Mouse (Mus musculus) left cerebral cortex, adult 9 months (tissue): ENCODE data around the gene Unc13c.
A peak's percentile ranks its signal among the peaks of the same experiment; 100 is the strongest.

Source experiments
- DNase-seq, 2 experiments: peaks; one replicate each; pipeline ENCODE4 v3.0.0; 2022; ENCODE audit warnings: low spot score in 2 of 2

Gene Unc13c

GRCm38 (mm10) chr9:73968641-73969121, at the start of gene Unc13c:
Unc13c (minus strand) TSS chr9:73968966.
- DNase-seq, result peak in 1 of 2 experiments; percentile 45

DNA sequence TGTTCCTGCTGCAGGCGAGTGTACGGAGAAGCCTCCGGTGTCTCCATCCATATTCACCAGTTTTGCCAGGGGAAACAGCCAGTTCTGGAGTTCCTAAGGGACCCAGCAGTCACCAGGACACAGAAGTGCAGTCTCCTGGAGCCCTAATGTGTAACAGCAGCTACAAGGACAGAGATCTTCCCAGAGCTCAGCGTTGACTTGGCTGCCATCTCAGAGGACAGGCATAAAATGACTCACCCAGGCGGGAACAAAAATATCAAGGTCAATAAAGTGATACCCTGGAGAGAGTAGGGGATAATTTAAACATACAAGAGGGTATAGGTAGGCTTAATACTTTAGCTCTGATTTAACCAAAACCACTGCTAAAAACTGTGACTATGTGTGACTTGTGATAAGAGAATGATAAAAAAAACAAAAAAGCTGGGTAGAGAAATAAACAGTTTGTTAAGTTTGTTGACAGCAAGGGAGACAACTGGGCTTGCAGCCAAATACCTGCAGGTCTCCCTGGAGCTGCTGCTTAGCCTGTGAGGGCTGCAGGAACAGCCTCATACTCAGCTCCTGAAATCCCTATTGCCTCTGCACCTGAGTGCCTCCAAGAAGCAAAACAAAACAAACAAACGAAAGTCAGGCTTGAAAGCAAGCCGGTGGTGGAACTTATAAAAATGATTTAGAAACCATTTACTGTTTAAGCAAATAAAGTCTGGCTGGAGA, 39.4 kb upstream of the Unc13c start:
- DNase-seq, result no peak

GRCm38 (mm10) chr9:74002388-74002990, 33.7 kb upstream of the Unc13c start:
- no peak for DNase-seq

DNA sequence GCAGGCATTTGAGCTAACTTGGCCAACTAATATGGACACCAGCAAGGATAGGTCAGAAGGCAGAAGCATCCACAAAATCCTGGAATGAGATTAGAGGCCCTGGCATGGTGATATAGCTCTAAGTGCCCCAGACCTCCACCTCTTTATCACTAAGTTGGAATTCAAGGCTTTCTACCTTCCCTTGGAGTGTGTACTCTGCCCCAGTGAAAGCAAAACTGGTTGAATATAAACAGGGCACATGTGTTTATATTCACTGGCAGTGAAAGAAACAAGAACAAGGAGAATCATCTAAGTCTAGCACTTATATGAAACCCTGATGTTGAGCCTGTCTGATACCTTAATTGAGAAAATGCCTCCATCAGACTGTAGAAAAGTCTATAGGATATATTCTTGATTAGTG, 19.3 kb upstream of the Unc13c start:
- no peak for DNase-seq

DNA sequence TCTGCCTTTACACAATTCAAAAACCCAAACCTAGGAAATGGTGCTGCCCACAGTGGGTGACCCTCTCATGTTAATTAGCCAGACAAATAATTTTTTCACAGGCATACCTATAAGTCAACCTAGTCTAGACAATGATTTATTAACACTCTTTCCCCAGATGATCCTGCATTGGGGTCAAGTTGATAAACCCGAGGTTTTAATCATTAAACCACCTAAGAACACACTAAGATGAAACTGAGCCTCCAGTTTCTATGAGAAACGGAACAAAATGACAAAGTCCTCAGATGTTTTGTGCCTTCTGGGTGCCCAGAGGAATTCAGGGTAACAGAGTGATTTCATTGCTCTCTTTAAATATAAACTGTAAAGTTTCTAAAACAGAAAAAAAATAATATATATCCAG, 18.5 kb upstream of the Unc13c start:
- DNase-seq, result no peak

- peak; percentile 13 to 85 for DNase-seq
Observed at GRCm38 (mm10) chr9:73982597-73983344, 14.0 kb upstream of the Unc13c start.

DNA sequence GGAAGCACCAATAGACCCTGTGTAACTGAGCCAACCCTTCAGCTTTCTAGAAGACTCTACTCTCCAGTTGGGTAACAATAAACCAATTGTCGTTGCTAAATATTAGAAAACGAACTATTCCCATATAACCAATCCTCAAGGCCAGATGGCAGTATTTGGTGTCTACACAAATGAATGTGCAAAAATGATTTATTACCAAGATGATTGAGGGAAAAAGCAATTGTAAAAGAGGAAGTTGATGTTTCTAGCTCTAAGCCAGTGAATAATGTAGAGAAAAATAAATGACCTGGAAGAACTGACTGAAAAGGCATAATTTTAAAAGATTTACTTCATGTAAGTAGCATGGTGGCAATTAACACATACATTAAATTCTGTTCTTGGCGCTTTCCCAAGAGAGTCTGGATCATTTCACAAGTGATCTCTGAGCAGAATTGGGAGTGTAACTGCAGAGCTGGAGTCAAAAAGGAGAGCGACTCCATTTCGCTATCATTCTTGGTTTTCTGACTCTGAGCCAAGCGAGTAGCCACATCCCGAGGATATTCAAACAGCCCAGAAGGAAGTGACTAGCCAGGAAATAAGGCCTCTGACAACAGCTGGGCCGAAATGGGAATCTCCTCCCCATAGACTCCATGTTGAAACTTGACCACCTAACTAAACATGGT, 3.7 kb upstream of the Unc13c start:
- no peak for DNase-seq

DNA sequence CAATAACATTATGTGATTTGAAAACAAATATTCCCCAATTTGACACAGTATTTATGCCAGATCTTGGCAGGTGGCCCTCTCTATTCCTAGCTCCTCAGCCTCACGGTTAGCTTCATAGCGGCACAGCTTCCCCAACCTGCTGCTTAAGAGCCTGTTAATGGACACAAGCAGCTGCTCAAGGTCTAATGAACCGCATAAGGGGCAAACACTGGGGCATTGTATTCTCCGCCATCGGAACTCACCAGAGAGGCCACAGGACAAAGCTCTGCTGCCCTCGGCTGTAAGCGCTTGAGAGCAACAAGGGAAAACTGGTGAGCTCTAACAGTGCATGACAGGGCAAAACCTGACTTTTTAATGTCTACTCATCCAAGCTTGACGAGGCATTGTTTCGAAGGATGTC, 2.0 kb upstream of the Unc13c start:
- peak in 1 of 2 experiments; percentile 3 for DNase-seq

DNA sequence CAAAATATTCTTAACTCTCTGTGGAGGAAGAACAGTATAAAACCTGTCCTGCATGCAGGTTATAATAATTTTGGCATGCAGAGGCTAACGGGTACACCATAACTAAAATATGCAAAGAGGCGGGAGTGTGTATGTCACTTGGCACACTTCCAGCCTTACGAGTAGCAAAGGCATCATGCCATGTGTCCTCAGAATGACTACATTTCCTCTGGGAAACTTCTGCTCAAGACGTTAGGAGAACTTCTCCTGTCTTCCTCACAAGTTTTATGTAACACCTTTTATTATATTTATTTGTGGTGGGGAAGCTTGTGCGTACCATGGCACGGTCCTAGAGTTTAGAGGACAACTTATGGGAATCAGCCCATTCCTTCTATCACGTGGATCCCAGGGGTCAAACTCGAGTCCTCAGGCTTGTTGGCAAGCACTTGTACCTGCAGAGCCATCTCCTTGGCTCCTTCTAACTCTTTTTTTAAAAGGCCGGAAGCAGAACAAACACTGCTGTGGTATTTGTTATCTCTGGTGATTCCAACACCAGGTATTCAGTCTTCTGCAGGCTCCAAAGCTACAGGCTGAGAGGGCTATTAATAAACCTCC, 3.3 kb downstream of the Unc13c start:
- no peak for DNase-seq

DNA sequence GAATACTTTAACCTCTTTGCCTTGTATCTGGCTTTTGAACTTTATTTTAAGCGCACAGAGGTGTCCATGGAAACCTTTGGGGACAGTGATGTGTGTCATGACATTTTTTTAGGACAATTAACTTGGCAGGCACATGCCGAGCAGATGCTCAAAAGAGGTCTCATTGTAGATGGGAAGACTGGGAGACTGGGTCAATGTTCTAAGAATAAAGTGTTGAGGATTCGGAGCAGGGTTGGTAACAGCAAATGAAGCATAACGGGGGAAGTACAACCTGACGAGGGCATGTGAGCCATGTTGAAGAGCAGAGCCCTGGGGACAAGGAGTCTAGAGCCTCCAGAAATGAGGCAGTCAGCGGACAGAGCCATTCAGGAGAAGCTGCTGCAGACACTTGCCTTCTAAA, 6.3 kb downstream of the Unc13c start:
- DNase-seq, result no peak

DNA sequence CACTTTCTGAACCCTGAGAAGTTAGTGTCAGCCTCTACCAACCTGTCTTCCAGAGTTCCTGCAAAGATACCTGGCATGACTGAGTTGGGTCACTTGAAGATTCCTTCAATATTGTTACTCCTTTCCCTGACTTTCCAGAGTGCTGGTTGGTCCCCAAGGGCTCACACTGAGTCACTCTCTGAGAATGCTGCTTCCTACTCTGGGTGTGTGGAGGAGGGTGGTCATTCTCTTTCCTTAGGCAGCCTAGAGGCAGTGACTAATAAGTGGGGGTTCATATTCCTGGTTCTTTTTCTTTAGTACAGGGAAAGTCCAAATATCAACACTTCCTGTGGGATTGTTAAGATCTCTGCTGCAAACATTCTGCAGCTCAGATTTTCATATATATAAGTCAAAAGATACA, 16.4 kb downstream of the Unc13c start:
- DNase-seq, result no peak

DNA sequence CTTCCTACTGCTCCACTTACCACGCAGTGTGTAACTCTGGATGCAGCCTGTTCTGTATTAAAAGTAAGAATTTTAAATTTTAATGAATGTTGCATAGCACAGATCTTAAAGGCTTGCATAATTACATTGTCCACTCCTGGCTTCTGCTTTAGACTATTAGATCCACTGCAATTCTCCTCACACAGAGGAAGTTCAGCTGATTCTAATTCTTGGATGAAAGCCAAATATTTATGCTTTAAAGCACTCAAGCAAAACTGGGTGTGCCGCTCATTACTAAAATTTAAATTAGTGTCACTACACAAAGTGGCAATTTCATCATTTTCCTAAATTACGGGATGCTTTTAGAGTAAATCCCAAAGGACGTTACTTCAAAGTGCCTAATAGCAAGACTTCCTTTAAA, 17.2 kb downstream of the Unc13c start:
- no peak for DNase-seq

GRCm38 (mm10) chr9:73934844-73935243, 33.9 kb downstream of the Unc13c start:
- peak in 1 of 2 experiments; percentile 8 for DNase-seq

- no peak for DNase-seq
Observed at GRCm38 (mm10) chr9:73931988-73932387, 36.8 kb downstream of the Unc13c start.

- no peak for DNase-seq
Observed at GRCm38 (mm10) chr9:73927276-73927675, 41.5 kb downstream of the Unc13c start.

- DNase-seq, result no peak
Observed at GRCm38 (mm10) chr9:73922449-73923115, 46.2 kb downstream of the Unc13c start.

DNA sequence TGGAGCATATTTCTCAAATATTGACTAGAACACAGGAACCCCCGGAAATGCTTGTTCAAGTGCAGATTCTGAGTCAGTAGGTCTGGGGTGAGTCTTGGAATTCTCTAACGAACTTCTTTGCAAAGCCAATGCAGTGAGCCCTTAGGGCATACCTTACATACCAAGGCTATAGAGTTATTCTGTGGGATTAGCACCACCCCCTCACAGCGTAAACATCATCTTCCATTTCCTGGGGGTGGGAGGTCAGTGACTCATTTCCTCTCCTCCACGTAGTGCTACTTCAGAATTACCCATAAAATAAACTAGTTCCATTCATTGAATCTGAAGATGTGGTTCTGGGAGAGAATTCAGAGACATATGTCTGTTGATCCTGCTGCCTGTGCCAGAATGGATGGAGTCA, 62.8 kb downstream of the Unc13c start:
- DNase-seq, result no peak

GRCm38 (mm10) chr9:73898516-73898915, 70.2 kb downstream of the Unc13c start:
- DNase-seq, result no peak

DNA sequence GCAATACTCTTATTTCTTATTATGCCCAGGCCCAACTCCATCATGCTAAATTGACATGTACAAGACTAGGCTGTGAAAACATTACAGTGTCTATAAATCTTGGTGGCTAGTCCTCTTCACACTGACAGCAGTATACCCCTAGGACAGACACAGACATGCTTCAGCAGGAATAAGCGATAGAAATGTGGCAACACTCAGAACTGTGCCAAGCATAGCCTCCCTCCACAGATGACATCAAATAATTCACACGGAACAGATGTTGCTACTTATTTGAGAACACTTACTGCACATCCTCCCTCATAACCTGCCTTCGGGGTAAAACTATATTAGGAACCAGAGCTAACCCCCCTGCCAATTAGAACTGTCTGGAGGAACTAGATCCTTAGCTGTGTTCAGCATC, 72.6 kb downstream of the Unc13c start:
- peak; percentile 12 to 23 for DNase-seq

DNA sequence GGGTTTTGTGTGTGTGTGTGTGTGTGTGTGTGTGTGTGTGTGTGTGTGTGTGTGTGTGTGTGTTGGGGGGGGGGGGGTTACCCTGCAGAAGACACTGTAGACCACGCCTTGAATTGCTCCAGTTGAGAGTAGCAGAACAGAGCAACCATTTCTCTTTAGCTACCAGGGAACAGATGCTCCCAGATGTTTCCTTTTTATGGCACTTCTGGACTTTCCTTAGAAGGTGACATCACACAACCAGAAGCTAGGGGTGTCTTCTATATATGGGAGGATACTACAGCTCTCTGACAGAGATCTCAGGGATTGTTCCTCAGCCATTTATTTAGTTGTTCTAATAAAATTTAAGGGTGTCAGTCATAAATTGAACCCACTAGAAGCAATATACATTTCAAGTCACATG, 85.2 kb downstream of the Unc13c start:
- no peak for DNase-seq

DNA sequence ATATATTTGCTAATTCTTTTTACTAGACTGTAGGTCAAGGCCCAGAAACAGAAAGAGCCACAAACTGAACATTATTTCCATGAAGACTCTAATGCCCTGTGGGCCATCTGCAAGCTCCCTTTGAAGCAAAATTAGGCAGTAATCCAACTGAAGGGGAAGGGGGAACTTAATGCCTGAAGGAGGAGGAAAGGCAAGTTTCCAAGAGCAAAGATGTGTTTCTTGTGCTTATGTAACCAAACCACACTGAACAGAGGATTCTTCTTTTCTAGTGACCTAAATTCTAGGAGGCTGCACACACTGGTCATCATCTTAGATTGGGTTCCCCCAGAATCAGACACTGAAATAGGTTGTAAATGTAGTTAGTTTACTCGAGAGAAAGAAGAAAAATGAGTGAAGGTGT, 85.6 kb downstream of the Unc13c start:
- DNase-seq, result peak; percentile 9 to 11
